Mouse (Mus musculus) T-cell, adult 2 months (primary cell): ENCODE results near the gene Nol12.

ENCODE experiments used
- DNase-seq: peaks from one replicate; pipeline ENCODE4 v3.0.0; 2022; ENCODE audit warnings: low spot score

Gene Nol12

GRCm38 (mm10) chr15:78948152-78948725 is 13.5 kb downstream of the Nol12 start:
- no peak for DNase-seq

DNA sequence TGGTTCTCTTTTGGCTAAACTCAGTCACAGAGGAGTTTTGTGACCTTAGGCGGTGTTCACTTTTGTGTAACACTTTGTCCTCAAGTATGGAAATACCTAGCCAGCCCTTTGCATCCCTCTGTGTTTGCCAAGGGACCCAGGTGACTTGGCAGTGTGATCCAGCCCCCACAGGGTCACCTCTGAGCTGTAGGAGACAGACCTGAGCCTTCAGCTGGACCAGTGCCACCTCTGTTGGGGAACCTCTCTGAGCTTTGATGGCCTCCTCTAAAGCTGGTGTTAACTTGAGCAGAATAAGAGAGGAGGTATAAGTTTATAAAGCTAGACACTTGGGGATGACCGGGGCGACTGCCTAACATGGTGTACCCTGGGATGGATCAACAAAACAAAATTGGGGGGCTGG is 14.2 kb downstream of the Nol12 start:
- no peak for DNase-seq

DNA sequence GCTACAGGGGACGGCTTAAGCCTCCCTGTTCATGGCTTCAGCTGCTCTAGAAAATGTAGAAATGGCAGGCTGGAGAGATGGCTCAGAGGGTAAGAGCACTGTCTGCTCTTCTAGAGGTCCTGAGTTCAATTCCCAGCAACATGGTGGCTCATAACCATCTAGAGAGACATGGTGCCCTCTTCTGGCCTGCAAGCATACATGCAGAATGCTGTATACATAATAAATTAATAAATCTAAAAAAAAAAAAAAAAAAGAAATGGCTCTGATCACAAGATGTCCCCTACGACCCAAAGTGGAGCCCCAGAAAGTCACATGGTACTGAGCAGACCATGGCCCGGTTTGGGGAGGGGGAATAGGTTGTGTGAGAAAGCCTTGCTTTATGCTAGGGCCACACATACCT is 20.9 kb downstream of the Nol12 start:
- DNase-seq, result no peak

- DNase-seq, result peak; percentile 33
Observed at GRCm38 (mm10) chr15:78956351-78956750, 21.6 kb downstream of the Nol12 start.

GRCm38 (mm10) chr15:78957021-78957420 is 22.3 kb downstream of the Nol12 start:
- DNase-seq, result no peak

- DNase-seq, result no peak
Observed at GRCm38 (mm10) chr15:78959537-78959936, 24.8 kb downstream of the Nol12 start.

GRCm38 (mm10) chr15:78960088-78960487 is 25.4 kb downstream of the Nol12 start:
- DNase-seq, result no peak

- DNase-seq, result peak; percentile 42
Observed at GRCm38 (mm10) chr15:78962885-78963284, 28.2 kb downstream of the Nol12 start.

DNA sequence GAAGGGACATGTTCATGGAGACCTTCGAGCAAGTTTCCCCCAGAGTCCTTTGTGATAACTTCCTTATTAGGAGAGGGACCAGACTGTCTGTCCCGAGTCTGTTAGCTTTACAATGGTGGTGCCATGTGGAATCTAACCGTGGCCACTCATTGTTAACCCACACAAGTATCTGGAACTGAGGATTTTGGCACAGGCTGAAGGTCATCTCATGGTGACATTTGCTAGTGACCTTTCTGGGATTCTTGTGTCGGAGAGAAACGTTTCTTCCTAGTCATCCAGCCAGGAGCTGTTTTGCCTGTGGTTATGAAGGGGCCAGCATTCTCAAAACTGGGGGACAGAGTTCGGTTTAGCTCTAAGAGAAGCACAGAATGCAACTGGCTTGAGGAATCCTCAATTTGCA is 36.9 kb downstream of the Nol12 start:
- no peak for DNase-seq

GRCm38 (mm10) chr15:78973950-78974349 is 39.2 kb downstream of the Nol12 start:
- no peak for DNase-seq

DNA sequence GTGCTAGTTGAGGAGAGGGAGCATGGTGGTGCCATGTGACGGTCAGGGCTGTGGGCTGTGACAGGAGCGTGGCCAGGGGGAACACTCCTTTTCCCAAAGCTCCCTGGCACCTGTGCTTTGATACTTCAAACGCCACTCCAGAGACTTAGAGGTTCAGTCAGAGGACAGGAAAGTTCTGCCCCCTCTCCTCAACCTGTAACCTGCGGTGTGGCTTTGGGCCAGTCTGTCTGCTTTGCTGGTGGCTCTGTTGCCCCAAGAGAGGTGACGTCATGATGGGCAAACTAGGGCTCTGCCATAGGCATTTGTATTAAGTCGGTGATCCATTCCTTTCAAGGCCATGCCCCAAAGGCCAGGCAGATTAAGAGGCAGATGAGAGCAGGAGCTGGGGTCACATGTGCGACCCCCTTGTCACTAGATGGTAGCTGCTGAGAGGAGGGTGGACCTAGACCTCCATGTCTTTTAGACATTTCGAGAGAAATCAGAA is 43.0 kb downstream of the Nol12 start:
- DNase-seq, result no peak

GRCm38 (mm10) chr15:78978875-78979274 is 44.1 kb downstream of the Nol12 start:
- no peak for DNase-seq

- no peak for DNase-seq
Observed at GRCm38 (mm10) chr15:78980084-78980483, 45.4 kb downstream of the Nol12 start.

DNA sequence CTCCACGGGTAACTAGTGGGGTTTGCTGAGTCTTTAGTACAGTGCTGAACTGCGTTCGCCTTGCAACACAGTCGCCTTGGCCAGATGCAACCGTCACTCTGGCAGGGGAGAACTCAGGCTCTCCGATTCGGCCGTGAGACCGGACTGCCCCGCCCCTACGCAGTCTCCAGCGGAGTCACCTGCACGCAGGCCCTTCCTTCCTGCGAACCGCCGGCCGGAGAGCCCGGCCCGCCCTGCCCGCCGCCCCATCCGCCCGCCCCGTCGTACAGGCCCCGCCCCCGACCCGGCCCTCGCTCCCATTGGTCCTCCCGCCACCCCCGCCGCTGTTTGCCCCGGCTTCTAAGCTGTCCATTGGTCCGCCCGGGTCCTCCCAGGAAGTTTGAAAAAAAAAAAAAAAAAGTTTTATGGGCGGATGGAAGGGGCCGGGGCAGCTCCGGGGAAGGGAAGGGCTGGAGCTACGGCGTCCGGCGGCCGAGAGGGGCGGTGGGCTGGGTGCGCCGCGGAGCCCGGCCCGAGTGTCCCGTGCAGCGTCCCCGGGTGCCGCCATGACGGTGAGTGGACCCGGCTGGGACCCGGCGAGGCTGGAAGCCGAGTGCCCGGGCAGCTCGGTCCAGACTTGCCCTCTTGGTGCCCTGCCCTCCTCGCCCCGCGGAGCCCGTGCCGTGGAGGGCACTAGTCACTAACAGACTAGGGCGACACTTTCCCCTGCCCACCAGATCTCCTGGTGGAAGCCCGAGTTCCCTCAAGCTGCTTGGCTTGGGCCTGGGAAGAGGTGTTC is 48.1 kb downstream of the Nol12 start:
- DNase-seq, result peak; percentile 79

DNA sequence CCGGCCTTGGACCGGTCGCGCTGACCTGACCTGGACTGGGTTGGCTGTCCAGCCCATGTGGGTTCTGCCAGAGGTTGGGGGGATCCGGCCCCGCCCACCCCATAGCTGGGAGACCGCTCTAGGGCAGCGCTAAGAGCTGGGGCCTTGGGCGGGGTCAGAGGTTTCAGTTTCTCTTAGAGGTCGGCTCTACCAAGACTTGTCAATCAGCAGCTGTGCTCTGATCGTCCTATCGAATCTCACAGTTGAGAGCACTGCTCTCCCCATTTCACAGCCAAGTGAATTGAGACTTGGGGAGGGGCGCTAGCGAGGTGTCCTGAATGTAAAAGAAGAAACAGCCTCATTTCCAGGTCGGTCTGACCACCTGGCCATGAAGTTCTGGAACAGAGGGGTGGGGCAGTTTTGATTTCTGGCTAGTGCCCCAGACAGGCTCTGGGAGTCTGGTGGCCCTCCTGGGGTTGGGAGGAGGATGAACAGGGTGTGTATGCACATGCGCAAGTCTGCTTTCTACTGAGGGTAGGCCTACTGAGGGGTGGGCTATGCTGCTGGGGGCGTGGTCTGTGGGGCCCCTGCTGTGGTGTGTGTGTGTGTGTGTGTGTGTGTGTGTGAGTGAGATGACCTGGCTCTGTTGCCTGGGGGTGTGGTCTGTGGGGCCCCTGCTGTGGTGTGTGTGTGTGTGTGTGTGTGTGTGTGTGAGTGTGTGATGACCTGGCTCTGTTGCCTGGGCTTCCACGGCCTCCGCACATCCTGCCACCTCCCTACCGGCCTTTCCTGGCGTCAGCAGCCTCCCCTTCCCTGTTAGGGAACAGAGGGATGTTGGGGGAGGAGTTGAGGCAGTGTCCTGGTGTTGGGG is 48.9 kb downstream of the Nol12 start:
- DNase-seq, result peak; percentile 63

- DNase-seq, result no peak
Observed at GRCm38 (mm10) chr15:78984286-78984778, 49.6 kb downstream of the Nol12 start.

DNA sequence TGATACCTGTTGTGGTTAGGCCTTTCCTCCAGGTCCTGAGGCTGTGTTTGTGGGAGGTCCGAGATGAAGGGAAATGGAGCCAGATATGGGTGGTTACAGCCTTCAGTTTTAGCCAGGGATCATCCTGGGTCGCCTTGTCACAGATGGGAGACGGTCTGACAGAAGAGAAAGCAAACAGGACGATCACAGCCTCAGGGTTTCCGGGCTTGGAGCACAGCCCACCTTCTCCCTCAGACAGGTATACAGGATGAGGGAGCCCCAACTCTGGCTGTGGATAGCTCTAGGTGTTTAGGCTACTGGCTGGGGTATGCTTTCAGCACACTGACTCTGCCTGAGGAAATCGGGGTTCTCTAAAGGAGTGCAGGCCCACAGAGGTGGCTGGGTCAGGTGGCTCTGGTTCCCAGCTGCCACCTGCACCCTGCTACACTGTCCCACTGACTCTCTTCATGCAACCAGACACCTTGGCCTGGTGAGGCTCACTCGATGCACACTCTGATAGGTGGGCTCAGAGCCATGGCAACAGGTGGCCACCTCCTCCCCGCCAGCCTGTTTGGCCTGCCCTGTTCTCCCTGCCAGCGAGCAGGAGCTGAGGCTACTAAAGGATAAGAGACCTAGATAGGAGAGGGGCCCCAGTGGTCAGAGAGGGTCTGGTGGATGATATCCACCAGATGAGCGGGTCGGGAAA is 51.9 kb downstream of the Nol12 start:
- no peak for DNase-seq

- DNase-seq, result no peak
Observed at GRCm38 (mm10) chr15:78988499-78988971, 53.8 kb downstream of the Nol12 start.

GRCm38 (mm10) chr15:78989152-78990092 is 54.7 kb downstream of the Nol12 start:
- no peak for DNase-seq

- no peak for DNase-seq
Observed at GRCm38 (mm10) chr15:78990093-78990463, 55.3 kb downstream of the Nol12 start.
